Mouse (Mus musculus): ENCODE results near the gene Sgms1. TPM values are rescaled to one million over a fixed set of nuclear protein-coding genes. Genes with fewer than 3 reads are reported as not detected.
"Not testable (repeated sequence)": the region's sequence is repeated elsewhere in the genome, so short reads cannot be mapped to it uniquely, and the experiment has no call there.

Sgms1 gene
- polyA plus RNA-seq, 1 experiment from 2014 or later, result 17.4 TPM

GRCm38 (mm10) chr19:32136888-32137625 lies 252.5 kb downstream of the Sgms1 start:
- no peak for DNase-seq (ENCODE audit: low spot score)

GRCm38 (mm10) chr19:32131707-32132488 lies 257.6 kb downstream of the Sgms1 start:
- H3K27ac ChIP-seq (ENCODE audit: low read depth, low read length); H3K9me3 ChIP-seq (ENCODE audit: control insufficient read depth, low read length); H3K27me3 ChIP-seq (ENCODE audit: control insufficient read depth, insufficient read depth, low read length); H3K9ac ChIP-seq (ENCODE audit: low read depth, low read length); H3K4me2 ChIP-seq (replicated peaks; ENCODE audit: low read depth, low read length); H3K4me1 ChIP-seq (replicated peaks; ENCODE audit: control insufficient read depth, insufficient read depth, low read length); DNase-seq (ENCODE audit: low spot score); H3K4me3 ChIP-seq (ENCODE audit: low read depth, low read length); H3K36me3 ChIP-seq (ENCODE audit: control insufficient read depth, insufficient read depth, low read length): not testable (repeated sequence)
- peak; percentile 57 for ATAC-seq (ENCODE audit: low FRiP score)
- 92% methylated on average over 13 of the region's 17 CpGs for WGBS

More at GRCm38 (mm10) chr19:32136888-32137625, 252.5 kb downstream of the Sgms1 start:
- H3K9ac ChIP-seq (ENCODE audit: low read depth, low read length), result no peak overlapping the region
- no peaks in the 10 kb centered on the region for H3K27me3 ChIP-seq (ENCODE audit: control insufficient read depth, insufficient read depth, low read length)
- no peaks in the 10 kb centered on the region for H3K9me3 ChIP-seq (ENCODE audit: control insufficient read depth, low read length)
- 61% methylated on average over 4 of the region's 4 CpGs for WGBS
- H3K4me2 ChIP-seq (replicated peaks; ENCODE audit: low read depth, low read length), result no peak overlapping the region
- H3K36me3 ChIP-seq (ENCODE audit: control insufficient read depth, insufficient read depth, low read length), result no peaks in the 10 kb centered on the region
- H3K4me3 ChIP-seq (ENCODE audit: low read depth, low read length), result no peak overlapping the region
- no peaks in the 10 kb centered on the region for H3K4me1 ChIP-seq (replicated peaks; ENCODE audit: control insufficient read depth, insufficient read depth, low read length)
- ATAC-seq (ENCODE audit: low FRiP score), result no peak
- no peak overlapping the region for H3K27ac ChIP-seq (ENCODE audit: low read depth, low read length)

- Histone ChIP-seq H3K9ac (ENCODE audit: low read depth, low read length) (no peak overlapping the region), H3K4me3 (ENCODE audit: low read depth, low read length) (no peak overlapping the region), H3K9me3 (ENCODE audit: control insufficient read depth, low read length) (no peaks in the 10 kb centered on the region), H3K27ac (ENCODE audit: low read depth, low read length) (no peak overlapping the region), H3K36me3 (ENCODE audit: control insufficient read depth, insufficient read depth, low read length) (no peaks in the 10 kb centered on the region), H3K4me2 (replicated peaks; ENCODE audit: low read depth, low read length) (no peak overlapping the region), H3K27me3 (ENCODE audit: control insufficient read depth, insufficient read depth, low read length) (no peaks in the 10 kb centered on the region), H3K4me1 (replicated peaks; ENCODE audit: control insufficient read depth, insufficient read depth, low read length) (no peaks in the 10 kb centered on the region)
- 94% methylated on average over 8 of the region's 8 CpGs for WGBS
- ATAC-seq (ENCODE audit: low FRiP score) (no peak), DNase-seq (ENCODE audit: low spot score) (no peak)
These were observed 260.2 kb downstream of the Sgms1 start for GRCm38 (mm10) chr19:32129281-32129680.

- no peaks in the 10 kb centered on the region for H3K9me3 ChIP-seq (ENCODE audit: control insufficient read depth, low read length)
- ATAC-seq (ENCODE audit: low FRiP score) (no peak), DNase-seq (ENCODE audit: low spot score) (peak; percentile 20)
- no peaks in the 10 kb centered on the region for H3K27me3 ChIP-seq (ENCODE audit: control insufficient read depth, insufficient read depth, low read length)
- H3K4me2 ChIP-seq (replicated peaks; ENCODE audit: low read depth, low read length), result no peak overlapping the region
- no peak overlapping the region for H3K9ac ChIP-seq (ENCODE audit: low read depth, low read length)
- H3K27ac ChIP-seq (ENCODE audit: low read depth, low read length), result no peak overlapping the region
- 76% methylated on average over 10 of the region's 10 CpGs for WGBS
- H3K4me1 ChIP-seq (replicated peaks; ENCODE audit: control insufficient read depth, insufficient read depth, low read length), result no peaks in the 10 kb centered on the region
- no peaks in the 10 kb centered on the region for H3K36me3 ChIP-seq (ENCODE audit: control insufficient read depth, insufficient read depth, low read length)
- H3K4me3 ChIP-seq (ENCODE audit: low read depth, low read length), result no peak overlapping the region
These were observed 262.2 kb downstream of the Sgms1 start for GRCm38 (mm10) chr19:32127180-32127850.

- H3K9ac ChIP-seq (ENCODE audit: low read depth, low read length), result no peak overlapping the region
- WGBS, result 96% methylated on average over 9 of the region's 9 CpGs
- DNase-seq (ENCODE audit: low spot score) (no peak), ATAC-seq (ENCODE audit: low FRiP score) (no peak)
- no peaks in the 10 kb centered on the region for H3K4me1 ChIP-seq (replicated peaks; ENCODE audit: control insufficient read depth, insufficient read depth, low read length)
- no peaks in the 10 kb centered on the region for H3K36me3 ChIP-seq (ENCODE audit: control insufficient read depth, insufficient read depth, low read length)
- H3K27ac ChIP-seq (ENCODE audit: low read depth, low read length), result no peak overlapping the region
- H3K27me3 ChIP-seq (ENCODE audit: control insufficient read depth, insufficient read depth, low read length), result no peaks in the 10 kb centered on the region
- no peak overlapping the region for H3K4me2 ChIP-seq (replicated peaks; ENCODE audit: low read depth, low read length)
- no peak overlapping the region for H3K4me3 ChIP-seq (ENCODE audit: low read depth, low read length)
- H3K9me3 ChIP-seq (ENCODE audit: control insufficient read depth, low read length), result no peaks in the 10 kb centered on the region
These were observed 265.4 kb downstream of the Sgms1 start for GRCm38 (mm10) chr19:32124155-32124554.

GRCm38 (mm10) chr19:32123196-32123595 lies 266.3 kb downstream of the Sgms1 start:
- DNase-seq (ENCODE audit: low spot score), result no peak
- H3K27me3 ChIP-seq (ENCODE audit: control insufficient read depth, insufficient read depth, low read length), result no peaks in the 10 kb centered on the region
- no peaks in the 10 kb centered on the region for H3K9me3 ChIP-seq (ENCODE audit: control insufficient read depth, low read length)
- no peak for ATAC-seq (ENCODE audit: low FRiP score)
- no peak overlapping the region for H3K27ac ChIP-seq (ENCODE audit: low read depth, low read length)
- H3K4me1 ChIP-seq (replicated peaks; ENCODE audit: control insufficient read depth, insufficient read depth, low read length), result no peaks in the 10 kb centered on the region
- WGBS, result 93% methylated on average over 5 of the region's 5 CpGs
- no peak overlapping the region for H3K4me2 ChIP-seq (replicated peaks; ENCODE audit: low read depth, low read length)
- no peaks in the 10 kb centered on the region for H3K36me3 ChIP-seq (ENCODE audit: control insufficient read depth, insufficient read depth, low read length)
- H3K9ac ChIP-seq (ENCODE audit: low read depth, low read length), result no peak overlapping the region
- H3K4me3 ChIP-seq (ENCODE audit: low read depth, low read length), result no peak overlapping the region

- H3K9ac ChIP-seq (ENCODE audit: low read depth, low read length), result no peak overlapping the region
- no peak overlapping the region for H3K4me3 ChIP-seq (ENCODE audit: low read depth, low read length)
- H3K4me1 ChIP-seq (replicated peaks; ENCODE audit: control insufficient read depth, insufficient read depth, low read length), result no peaks in the 10 kb centered on the region
- WGBS, result 89% methylated on average over 1 of the region's 1 CpGs
- no peaks in the 10 kb centered on the region for H3K36me3 ChIP-seq (ENCODE audit: control insufficient read depth, insufficient read depth, low read length)
- no peak overlapping the region for H3K27ac ChIP-seq (ENCODE audit: low read depth, low read length)
- H3K27me3 ChIP-seq (ENCODE audit: control insufficient read depth, insufficient read depth, low read length), result no peaks in the 10 kb centered on the region
- no peaks in the 10 kb centered on the region for H3K9me3 ChIP-seq (ENCODE audit: control insufficient read depth, low read length)
- no peak for ATAC-seq (ENCODE audit: low FRiP score)
- no peak for DNase-seq (ENCODE audit: low spot score)
- no peak overlapping the region for H3K4me2 ChIP-seq (replicated peaks; ENCODE audit: low read depth, low read length)
These were observed 268.7 kb downstream of the Sgms1 start for GRCm38 (mm10) chr19:32120798-32121197.

- H3K36me3 ChIP-seq (ENCODE audit: control insufficient read depth, insufficient read depth, low read length), result no peaks in the 10 kb centered on the region
- H3K4me1 ChIP-seq (replicated peaks; ENCODE audit: control insufficient read depth, insufficient read depth, low read length), result no peaks in the 10 kb centered on the region
- ATAC-seq (ENCODE audit: low FRiP score), result no peak
- H3K9ac ChIP-seq (ENCODE audit: low read depth, low read length), result no peak overlapping the region
- WGBS, result 97% methylated on average over 2 of the region's 2 CpGs
- H3K4me2 ChIP-seq (replicated peaks; ENCODE audit: low read depth, low read length), result no peak overlapping the region
- no peaks in the 10 kb centered on the region for H3K27me3 ChIP-seq (ENCODE audit: control insufficient read depth, insufficient read depth, low read length)
- H3K27ac ChIP-seq (ENCODE audit: low read depth, low read length), result no peak overlapping the region
- H3K4me3 ChIP-seq (ENCODE audit: low read depth, low read length), result no peak overlapping the region
- no peak for DNase-seq (ENCODE audit: low spot score)
- no peaks in the 10 kb centered on the region for H3K9me3 ChIP-seq (ENCODE audit: control insufficient read depth, low read length)
These were observed 269.8 kb downstream of the Sgms1 start for GRCm38 (mm10) chr19:32119666-32120065.

All from hindbrain, embryonic 11.5 days (tissue).